Mouse (Mus musculus) ES-E14 (cell line): ENCODE measurements at regions not wholly inside any gene's neighbourhood (a gene's known extent, or its start where the extent isn't known, plus 50 kb on each side); places are given as distances from the start of the nearest gene placed in this dataset.
A peak's percentile ranks its signal among the peaks of the same experiment; 100 is the strongest.

Experiments used
- DNase-seq: peaks from one replicate; pipeline ENCODE4 v3.0.0-alpha.2; 2013; ENCODE audit warnings: low read depth, low spot score
- H3K27ac ChIP-seq: 2 replicates; pipeline ENCODE4 v1.5.1; 2012; ENCODE audit warnings: low read depth, mild to moderate bottlenecking, low read length, moderate library complexity, mixed read lengths; ENCODE audit not compliant: poor library complexity, insufficient read depth, severe bottlenecking
- H3K36me3 ChIP-seq: 2 replicates; pipeline ENCODE4 v1.6.1; 2012; ENCODE audit warnings: mild to moderate bottlenecking, low read length, moderate library complexity, mixed read lengths; ENCODE audit not compliant: control insufficient read depth, poor library complexity, insufficient read depth, severe bottlenecking
- H3K4me1 ChIP-seq, 2 experiments: fragments of 150-350 bp in 1 of 2; sonication (generic) in 1 of 2; 2 replicates each; pipeline ENCODE4 v1.6.1; 2012; ENCODE audit warnings: low read length in 2 of 2, mild to moderate bottlenecking in 1 of 2, mixed read lengths in 1 of 2; ENCODE audit not compliant: control insufficient read depth in 2 of 2, insufficient read depth in 2 of 2, poor library complexity in 1 of 2
- H3K4me3 ChIP-seq, 2 experiments: fragments of 150-350 bp in 1 of 2; sonication (generic) in 1 of 2; 2 replicates each; pipeline ENCODE4 v1.5.1; 2012; ENCODE audit warnings: low read length in 2 of 2, low read depth in 1 of 2, mild to moderate bottlenecking in 1 of 2, mixed read lengths in 1 of 2; ENCODE audit not compliant: insufficient read depth in 1 of 2, poor library complexity in 1 of 2, severe bottlenecking in 1 of 2
- H3K9ac ChIP-seq: 2 replicates; pipeline ENCODE4 v1.6.1; 2012; ENCODE audit warnings: low read depth, mild to moderate bottlenecking, low read length, mixed read lengths; ENCODE audit not compliant: poor library complexity, insufficient read depth, severe bottlenecking
- H3K9me3 ChIP-seq: fragments of 150-350 bp; sonication (generic); 2 replicates; pipeline ENCODE4 v1.6.1; 2012; ENCODE audit warnings: low read depth, mild to moderate bottlenecking, low read length; ENCODE audit not compliant: control insufficient read depth, insufficient read depth
- CHD2 ChIP-seq: IDR thresholded peaks from 2 replicates; pipeline ENCODE4 v1.6.1; 2014; ENCODE audit warnings: mild to moderate bottlenecking, low read depth, low read length, inconsistent platforms
- HCFC1 ChIP-seq: IDR thresholded peaks from 2 replicates; pipeline ENCODE4 v1.6.1; 2012; ENCODE audit warnings: low read length, inconsistent platforms, borderline replicate concordance; ENCODE audit not compliant: insufficient read depth
- MAFK ChIP-seq: IDR thresholded peaks from 2 replicates; pipeline ENCODE4 v1.6.1; 2014; ENCODE audit warnings: mild to moderate bottlenecking, low read depth, low read length, inconsistent platforms; ENCODE audit not compliant: insufficient read depth
- ZC3H11A ChIP-seq: IDR thresholded peaks from 2 replicates; pipeline ENCODE4 v1.6.1; 2012; ENCODE audit warnings: low read depth, mild to moderate bottlenecking, inconsistent platforms, low read length, borderline replicate concordance
- ZNF384 ChIP-seq: IDR thresholded peaks from 2 replicates; pipeline ENCODE4 v1.6.1; 2012; ENCODE audit warnings: low read depth, low read length, inconsistent platforms
- in situ Hi-C, 2 experiments: fragments of 600-800 bp; cut with MboI; formaldehyde crosslinking; loops; one replicate each; pipeline ENCODE4 v1.15.1; 2025; ENCODE audit warnings: low sequenced_read_pairs in 2 of 2, inconsistent platforms in 1 of 2; ENCODE audit not compliant: unreplicated experiment in 2 of 2

DNA sequence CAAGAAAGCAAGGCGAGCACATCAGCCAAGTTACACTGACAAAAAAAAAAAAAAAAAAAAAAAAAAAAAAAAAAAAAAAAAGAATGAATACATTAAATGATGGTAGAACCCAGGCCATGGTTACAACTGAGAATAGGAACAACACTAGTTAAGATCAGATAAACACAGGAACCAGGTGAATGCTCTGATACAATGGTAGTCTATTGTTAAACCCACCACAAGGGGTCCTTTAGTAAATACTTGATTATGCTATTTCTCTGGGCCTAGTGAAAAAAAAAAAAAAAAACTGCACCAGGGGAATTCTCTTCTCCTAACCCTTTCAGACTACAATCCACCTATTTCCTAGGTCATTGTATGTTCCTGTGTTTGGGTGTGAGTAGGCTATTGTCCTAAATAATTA is 2289.7 kb downstream of the Cntnap5b start:
- Histone ChIP-seq H3K27ac (no peak overlapping the region), H3K4me1 (no peaks in the 10 kb centered on the region)
- TF ChIP-seq ZNF384 (peak; percentile 92), ZC3H11A (no peak), CHD2 (no peak), HCFC1 (no peak)

DNA sequence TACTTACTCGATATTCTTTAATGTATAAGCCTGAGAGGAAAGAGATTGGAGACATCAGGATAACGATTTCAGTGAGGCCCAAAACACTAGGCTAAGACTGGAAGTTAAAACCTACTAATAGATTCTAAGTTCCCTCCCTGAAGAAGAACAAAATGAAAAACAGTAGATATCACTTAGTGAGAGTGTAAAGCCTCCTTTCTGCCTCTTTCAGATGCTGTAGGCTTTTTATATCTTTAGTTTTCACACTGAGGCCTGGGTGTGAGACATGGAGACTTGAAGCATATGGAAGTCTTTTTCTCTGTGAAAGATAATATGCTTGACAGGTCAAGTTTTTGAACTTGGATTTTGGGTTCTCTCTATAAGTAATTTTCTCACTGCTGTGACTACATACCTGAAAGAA is 2333.1 kb downstream of the Cntnap5b start:
- no peak for DNase-seq
- no peak overlapping the region for H3K9ac ChIP-seq
- TF ChIP-seq MAFK (no peak), HCFC1 (no peak), ZC3H11A (no peak), CHD2 (no peak), ZNF384 (no peak)
- in situ Hi-C loops = no loop called here
- no peak overlapping the region for H3K4me3 ChIP-seq
- H3K9me3 ChIP-seq = no peaks in the 10 kb centered on the region
- no peaks in the 10 kb centered on the region for H3K36me3 ChIP-seq
- no peaks in the 10 kb centered on the region for H3K4me1 ChIP-seq
- H3K27ac ChIP-seq = no peak overlapping the region

More for the DNA sequence above, 2289.7 kb downstream of the Cntnap5b start:
- no peaks in the 10 kb centered on the region for H3K36me3 ChIP-seq
- no peak for DNase-seq
- H3K9ac ChIP-seq = no peak overlapping the region
- no peak overlapping the region for H3K4me3 ChIP-seq
- in situ Hi-C loops = no loop called here
- no peaks in the 10 kb centered on the region for H3K9me3 ChIP-seq

DNA sequence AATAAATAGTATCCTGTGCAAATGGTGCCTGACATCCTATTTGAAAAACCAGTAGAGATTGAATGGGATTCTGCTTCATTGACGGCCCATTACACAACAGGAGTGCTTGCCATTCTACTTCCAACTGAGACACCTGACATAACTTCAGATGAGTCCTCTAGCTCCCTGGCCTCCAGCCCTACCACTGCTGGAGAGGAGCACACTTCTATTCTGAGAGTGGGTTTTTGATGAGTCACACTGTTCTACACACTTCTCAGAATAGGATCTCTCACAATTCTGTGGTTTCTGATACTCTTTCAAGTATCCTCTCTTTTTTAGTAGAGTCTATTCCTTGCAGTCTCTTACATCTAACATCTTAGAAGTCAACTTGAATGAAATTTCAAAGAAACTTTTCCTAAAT is 2366.5 kb downstream of the Cntnap5b start:
- in situ Hi-C loops = no loop called here
- no peak for TF ChIP-seq ZC3H11A
- no peak for TF ChIP-seq CHD2
- no peak for TF ChIP-seq ZNF384
- no peak for TF ChIP-seq HCFC1
- no peak for TF ChIP-seq MAFK
- Histone ChIP-seq H3K9me3 (no peaks in the 10 kb centered on the region), H3K4me1 (no peaks in the 10 kb centered on the region), H3K36me3 (no peaks in the 10 kb centered on the region), H3K9ac (no peak overlapping the region), H3K4me3 (no peak overlapping the region), H3K27ac (no peak overlapping the region)
- DNase-seq = no peak

DNA sequence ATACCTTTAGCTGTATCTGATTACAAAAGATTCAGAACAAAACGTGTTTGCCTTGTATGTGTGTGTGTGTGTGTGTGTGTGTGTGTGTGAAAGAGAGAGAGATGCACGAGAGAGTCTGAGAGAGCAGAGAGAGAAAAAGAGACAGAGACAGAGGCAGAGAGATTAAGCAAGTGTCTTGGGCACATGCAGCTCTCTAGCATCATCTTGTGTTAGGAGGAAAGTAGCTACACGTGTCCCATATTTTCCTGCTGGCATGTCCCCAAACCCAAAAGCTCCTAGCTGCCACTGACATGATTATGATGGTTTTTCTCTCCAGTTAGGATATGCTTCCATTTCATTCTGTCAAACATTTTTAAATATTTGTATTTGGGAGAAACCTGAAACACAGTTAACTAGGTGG is 2373.8 kb downstream of the Cntnap5b start:
- H3K36me3 ChIP-seq = no peaks in the 10 kb centered on the region
- H3K9me3 ChIP-seq = no peaks in the 10 kb centered on the region
- H3K9ac ChIP-seq = no peak overlapping the region
- no peak overlapping the region for H3K27ac ChIP-seq
- in situ Hi-C loops = no loop called here
- DNase-seq = no peak
- H3K4me1 ChIP-seq = no peaks in the 10 kb centered on the region
- no peak overlapping the region for H3K4me3 ChIP-seq
- TF ChIP-seq ZC3H11A = no peak
- TF ChIP-seq CHD2 = no peak
- no peak for TF ChIP-seq HCFC1
- TF ChIP-seq MAFK = no peak
- TF ChIP-seq ZNF384 = no peak

DNA sequence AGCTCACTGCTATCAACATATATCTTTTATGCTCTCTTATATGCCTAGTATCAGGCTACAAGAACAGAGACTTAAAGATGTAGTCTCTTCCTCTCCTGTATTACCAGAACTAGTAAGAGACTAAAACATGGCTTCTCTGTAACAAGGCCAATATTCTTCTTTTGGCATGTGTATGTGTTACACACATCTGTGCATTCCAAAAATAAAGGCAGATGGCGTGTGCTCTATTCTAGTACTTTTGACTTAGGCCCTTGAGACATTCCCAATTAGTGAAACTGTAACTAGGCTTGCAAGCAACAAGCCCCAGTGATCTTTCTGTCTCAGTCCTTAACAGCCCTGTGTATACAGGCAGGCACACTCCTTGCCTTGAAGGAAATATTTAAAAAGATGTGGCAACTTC is 2394.1 kb downstream of the Cntnap5b start:
- no peak for DNase-seq
- no peaks in the 10 kb centered on the region for H3K9me3 ChIP-seq
- no peak overlapping the region for H3K4me3 ChIP-seq
- no peaks in the 10 kb centered on the region for H3K4me1 ChIP-seq
- TF ChIP-seq HCFC1 (no peak), MAFK (no peak), ZC3H11A (no peak), ZNF384 (no peak), CHD2 (no peak)
- in situ Hi-C loops = no loop called here
- no peaks in the 10 kb centered on the region for H3K36me3 ChIP-seq
- H3K27ac ChIP-seq = no peak overlapping the region
- H3K9ac ChIP-seq = no peak overlapping the region
